Mouse (Mus musculus): ENCODE measurements around the gene 2610028H24Rik.
A peak's percentile ranks its signal among the peaks of the same experiment; 100 is the strongest.

The 2610028H24Rik gene

DNA sequence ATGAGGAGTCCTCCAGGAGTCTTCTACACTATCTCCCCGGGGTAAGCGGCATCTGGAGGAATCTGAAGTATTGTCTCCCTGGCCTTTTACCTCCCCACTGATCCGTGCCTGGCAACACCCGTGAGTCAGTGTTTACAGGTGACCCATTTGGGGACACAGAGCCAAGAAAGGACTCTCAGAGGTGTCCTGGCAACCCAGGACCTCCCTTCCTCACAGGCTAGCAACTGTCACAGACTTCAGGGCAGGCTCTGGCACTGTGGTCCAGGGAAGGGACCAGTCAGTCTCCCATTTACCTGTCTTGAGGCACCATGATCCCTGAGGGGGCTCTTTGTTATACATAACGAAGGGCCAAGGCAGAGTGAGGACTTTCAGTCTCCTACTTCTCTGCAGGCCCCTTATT, at the start of gene 2610028H24Rik:
TSS of gene 2610028H24Rik (plus strand) at position 231 of the 400 bp plus-strand sequence.
- no peak for DNase-seq (ENCODE audit: low read depth, low spot score)

DNA sequence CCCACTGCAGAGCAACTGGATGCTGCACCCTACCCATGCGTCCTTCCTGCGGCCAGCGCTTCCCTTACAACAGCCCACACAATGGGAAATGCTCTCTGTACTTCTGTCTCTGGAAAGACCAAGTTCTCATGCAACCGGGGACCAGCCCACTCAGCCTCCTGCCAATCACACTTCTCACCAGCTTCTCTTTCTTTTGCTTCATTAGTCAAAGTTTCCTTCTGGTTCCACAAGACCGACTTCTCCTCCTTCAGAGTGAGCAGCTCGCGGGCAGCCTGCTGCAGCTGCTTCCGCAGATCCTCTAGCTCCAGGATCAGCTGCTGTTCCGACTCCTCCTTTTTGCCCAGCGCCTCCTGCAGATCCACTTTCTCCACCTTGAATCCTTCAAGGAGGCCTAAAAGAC, 40.4 kb upstream of the 2610028H24Rik start:
- peak; percentile 26 for DNase-seq (ENCODE audit: low read depth, low spot score)

DNA sequence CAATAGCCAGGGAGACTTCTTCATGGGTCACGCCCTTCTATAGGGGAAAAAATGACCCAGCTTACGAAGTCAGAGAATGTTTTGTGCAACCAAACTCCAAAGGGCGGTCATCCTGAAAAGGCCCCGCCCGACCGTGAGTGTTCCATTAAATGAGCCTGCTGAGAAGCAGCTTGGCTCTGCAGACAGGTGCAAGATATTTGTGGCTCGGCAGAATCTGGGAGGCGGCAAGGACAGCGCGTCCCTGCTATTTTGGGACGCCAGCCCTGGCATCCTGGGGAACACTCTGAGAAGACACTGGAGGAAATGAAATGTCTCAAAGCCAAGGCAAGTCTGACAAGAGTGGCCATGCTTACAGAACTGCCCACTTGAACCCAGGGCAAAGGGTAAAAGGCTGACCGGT, 32.1 kb upstream of the 2610028H24Rik start:
- DNase-seq (ENCODE audit: low read depth, low spot score), result peak; percentile 61

GRCm38 (mm10) chr10:76425674-76426073, 23.2 kb upstream of the 2610028H24Rik start:
- DNase-seq (ENCODE audit: low read depth, low spot score), result no peak

DNA sequence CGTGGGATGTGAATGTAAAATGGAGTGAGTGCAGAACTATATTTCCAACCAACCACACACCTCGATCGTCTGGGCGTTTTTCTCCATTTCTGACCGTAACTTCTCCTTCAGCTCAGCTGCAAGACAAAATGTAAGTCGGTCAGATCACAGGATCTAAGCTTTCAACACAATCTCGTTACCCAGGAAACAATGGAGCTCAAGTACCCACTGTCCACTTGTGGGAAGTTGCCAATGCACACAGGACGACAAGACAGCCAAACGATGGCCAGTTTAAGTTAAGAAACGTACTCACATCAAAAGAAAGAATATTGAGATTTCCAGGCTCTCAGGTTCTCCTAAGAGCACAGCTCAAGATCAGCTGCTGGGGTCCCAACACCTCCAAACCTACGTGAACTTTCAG, 15.0 kb upstream of the 2610028H24Rik start:
- no peak for DNase-seq (ENCODE audit: low read depth, low spot score)

- no peak for DNase-seq (ENCODE audit: low read depth, low spot score)
Observed at GRCm38 (mm10) chr10:76439107-76439890, 9.6 kb upstream of the 2610028H24Rik start.

- no peak for DNase-seq (ENCODE audit: low read depth, low spot score)
Observed at GRCm38 (mm10) chr10:76440281-76440680, 8.6 kb upstream of the 2610028H24Rik start, which contains the start of gene AC141477.1. TSS of gene AC141477.1 (minus strand) at chr10:76440444.

- peak; percentile 97 for DNase-seq (ENCODE audit: low read depth, low spot score)
Observed at GRCm38 (mm10) chr10:76442178-76443088, 6.4 kb upstream of the 2610028H24Rik start, which contains the start of gene Pcnt. TSS of gene Pcnt (minus strand) at chr10:76442786.

- no peak for DNase-seq (ENCODE audit: low read depth, low spot score)
Observed at GRCm38 (mm10) chr10:76445996-76446681, 2.7 kb upstream of the 2610028H24Rik start.

GRCm38 (mm10) chr10:76447406-76448229, 1.3 kb upstream of the 2610028H24Rik start:
- DNase-seq (ENCODE audit: low read depth, low spot score), result no peak

- no peak for DNase-seq (ENCODE audit: low read depth, low spot score)
Observed at GRCm38 (mm10) chr10:76455289-76455688, 6.4 kb downstream of the 2610028H24Rik start.

- DNase-seq (ENCODE audit: low read depth, low spot score), result no peak
Observed at GRCm38 (mm10) chr10:76461255-76461654, 12.4 kb downstream of the 2610028H24Rik start.

GRCm38 (mm10) chr10:76462312-76462711, 13.4 kb downstream of the 2610028H24Rik start:
- DNase-seq (ENCODE audit: low read depth, low spot score), result no peak

DNA sequence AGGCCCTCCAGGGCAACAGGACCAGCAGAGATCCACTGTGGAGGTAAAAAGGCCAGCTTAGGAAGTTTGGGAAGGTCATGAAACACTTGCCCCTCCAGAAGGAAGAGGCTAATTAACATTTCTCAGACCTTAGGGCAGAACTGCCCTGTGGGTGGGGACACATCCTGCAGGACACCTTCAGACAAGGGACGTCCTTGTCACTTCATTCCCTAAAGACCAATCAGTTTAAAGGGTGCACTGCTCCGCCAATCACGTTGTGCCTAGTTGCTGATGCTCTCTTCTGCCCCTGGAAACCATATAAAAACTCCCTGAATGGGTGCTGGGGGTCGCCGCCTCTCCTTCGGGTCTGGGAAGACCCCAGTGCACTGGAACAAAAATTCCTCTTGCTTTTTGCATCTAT, 13.8 kb downstream of the 2610028H24Rik start:
- DNase-seq (ENCODE audit: low read depth, low spot score), result no peak

- peak; percentile 91 for DNase-seq (ENCODE audit: low read depth, low spot score)
Observed at GRCm38 (mm10) chr10:76468203-76469162, 19.6 kb downstream of the 2610028H24Rik start, which contains the start of the genes Mcm3ap and Ybey. TSS of gene Mcm3ap (plus strand) at chr10:76468927. TSS of gene Ybey (minus strand) at chr10:76469114.

GRCm38 (mm10) chr10:76473759-76474158, 24.9 kb downstream of the 2610028H24Rik start:
- DNase-seq (ENCODE audit: low read depth, low spot score), result no peak

DNA sequence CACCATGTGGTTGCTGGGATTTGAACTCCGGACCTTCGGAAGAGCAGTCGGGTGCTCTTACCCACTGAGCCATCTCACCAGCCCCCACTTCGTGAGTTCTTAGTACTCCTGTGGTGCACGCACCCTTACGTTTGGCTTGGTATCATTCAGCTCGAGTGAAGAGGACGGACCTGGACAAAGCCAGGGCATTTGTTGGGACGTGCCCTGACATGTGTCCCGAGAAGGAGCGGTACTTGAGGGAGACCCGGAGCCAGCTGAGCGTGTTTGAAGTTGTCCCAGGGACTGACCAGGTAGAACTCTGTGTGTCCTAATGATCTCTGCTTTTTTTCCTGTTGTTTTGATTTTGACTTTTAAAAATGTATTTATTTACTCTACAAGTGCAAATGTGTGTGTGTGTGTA, 32.0 kb downstream of the 2610028H24Rik start:
- DNase-seq (ENCODE audit: low read depth, low spot score), result no peak

- DNase-seq (ENCODE audit: low read depth, low spot score), result no peak
Observed at GRCm38 (mm10) chr10:76481480-76481879, 32.6 kb downstream of the 2610028H24Rik start.

DNA sequence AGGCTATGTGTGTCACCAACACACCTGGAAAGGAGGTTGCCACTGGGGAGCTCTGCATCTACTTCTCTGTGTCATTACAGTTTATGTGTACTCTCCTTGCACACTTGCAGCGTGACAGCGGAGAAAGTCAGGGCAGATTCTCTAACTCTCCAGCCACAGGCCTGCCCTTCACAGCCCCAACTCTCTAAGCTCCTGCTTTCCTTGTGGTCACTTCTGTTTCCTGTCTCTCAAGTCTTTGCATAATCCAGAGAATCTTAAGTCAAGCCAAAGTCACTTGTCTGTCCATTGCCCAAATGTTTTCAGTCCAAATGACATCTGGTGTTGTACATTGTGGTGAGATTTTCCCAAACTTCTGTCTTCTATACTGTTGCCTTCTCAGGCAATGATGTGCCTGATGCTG, 37.4 kb downstream of the 2610028H24Rik start:
- no peak for DNase-seq (ENCODE audit: low read depth, low spot score)
